Mouse (Mus musculus): ENCODE measurements around the gene Pstk.
"Not testable (repeated sequence)": the region's sequence is repeated elsewhere in the genome, so short reads cannot be mapped to it uniquely, and the experiment has no call there.

The Pstk gene

GRCm38 (mm10) chr7:131411941-131412270, 41.0 kb downstream of the Pstk start:
- no peak for DNase-seq (ENCODE audit: low spot score in 2 of 2)

GRCm38 (mm10) chr7:131416742-131417141, 45.8 kb downstream of the Pstk start:
- DNase-seq (ENCODE audit: low spot score in 2 of 2): not testable (repeated sequence)

- no peak for DNase-seq (ENCODE audit: low spot score in 2 of 2)
Measured at GRCm38 (mm10) chr7:131417605-131418004, 46.7 kb downstream of the Pstk start.

GRCm38 (mm10) chr7:131424912-131425311, 54.0 kb downstream of the Pstk start:
- DNase-seq (ENCODE audit: low spot score in 2 of 2): no peak

- DNase-seq (ENCODE audit: low spot score in 2 of 2): no peak
Measured at GRCm38 (mm10) chr7:131427331-131427730, 56.4 kb downstream of the Pstk start.

GRCm38 (mm10) chr7:131432244-131432643, 61.3 kb downstream of the Pstk start:
- peak in 1 of 2 experiments; percentile 35 for DNase-seq (ENCODE audit: low spot score in 2 of 2)

GRCm38 (mm10) chr7:131434276-131434675, 63.3 kb downstream of the Pstk start:
- no peak for DNase-seq (ENCODE audit: low spot score in 2 of 2)

- no peak for DNase-seq (ENCODE audit: low spot score in 2 of 2)
Measured at GRCm38 (mm10) chr7:131437051-131437450, 66.1 kb downstream of the Pstk start.
